Mouse (Mus musculus): Measurements from ENCODE around the gene Gm20431.

DNA sequence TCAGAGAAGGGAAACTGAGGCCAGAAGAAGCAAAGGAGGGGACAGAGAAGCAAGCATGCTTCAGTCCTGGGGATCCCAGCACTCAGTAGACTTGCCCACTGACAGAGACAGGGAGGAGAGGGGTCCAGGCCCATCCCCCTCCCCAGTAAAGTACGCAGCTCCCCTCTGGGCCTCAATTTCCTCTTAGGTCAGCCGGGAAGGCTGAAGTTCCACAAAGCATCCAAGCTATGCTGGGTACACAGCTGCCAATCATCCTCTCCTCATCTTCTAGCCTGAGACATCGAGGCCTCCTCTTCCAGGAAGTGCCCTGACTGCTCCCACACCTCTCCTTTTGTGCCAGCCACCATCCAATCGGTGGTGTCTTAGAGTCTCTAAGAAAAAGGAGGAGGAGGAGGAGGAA lies 65.0 kb downstream of the Gm20431 start:
- TF ChIP-seq CTCF (conservative IDR thresholded peaks at IDR 0.05; ENCODE audit: low read length) (no peak), NANOG (IDR thresholded peaks at IDR 0.05; ENCODE audit: borderline replicate concordance, low read length) (no peak), POU5F1 (IDR thresholded peaks at IDR 0.05; ENCODE audit: borderline replicate concordance, low read length) (no peak)
